Mouse (Mus musculus): ENCODE results near the gene Ipo9. TPM values are rescaled to one million over a fixed set of nuclear protein-coding genes. Genes with fewer than 3 reads are reported as not detected.
"Not testable (repeated sequence)": the region's sequence is repeated elsewhere in the genome, so short reads cannot be mapped to it uniquely, and the experiment has no call there.

Gene Ipo9
- total RNA-seq, 2 experiments from 2014 or later: 146 to 154 TPM

DNA sequence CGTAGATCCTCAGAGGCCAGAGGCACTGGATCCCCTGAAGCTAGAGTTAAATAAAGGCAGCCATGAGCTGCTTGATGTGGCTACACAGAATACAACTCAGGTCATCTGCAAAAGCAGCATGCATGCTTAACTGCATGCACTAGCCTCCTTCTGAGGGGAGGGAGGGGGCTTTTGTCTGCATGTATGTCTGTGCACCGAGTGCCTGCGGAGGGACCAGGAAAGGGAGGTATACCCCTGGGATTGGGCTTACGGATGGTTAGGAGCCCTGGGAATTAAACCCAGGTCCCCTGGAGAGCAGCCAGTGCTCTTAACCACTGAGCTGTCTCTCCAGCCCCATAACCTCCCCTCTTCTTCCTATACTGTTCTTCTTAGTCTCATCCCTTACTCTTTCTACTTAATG lies 18.2 kb downstream of the Ipo9 start:
- no peak for TF ChIP-seq CTCF (conservative IDR thresholded peaks at IDR 0.05)
- DNase-seq (ENCODE audit: low spot score in 2 of 2): no peak
- no peak overlapping the region for H3K4me3 ChIP-seq
- no peak overlapping the region for H3K27ac ChIP-seq

DNA sequence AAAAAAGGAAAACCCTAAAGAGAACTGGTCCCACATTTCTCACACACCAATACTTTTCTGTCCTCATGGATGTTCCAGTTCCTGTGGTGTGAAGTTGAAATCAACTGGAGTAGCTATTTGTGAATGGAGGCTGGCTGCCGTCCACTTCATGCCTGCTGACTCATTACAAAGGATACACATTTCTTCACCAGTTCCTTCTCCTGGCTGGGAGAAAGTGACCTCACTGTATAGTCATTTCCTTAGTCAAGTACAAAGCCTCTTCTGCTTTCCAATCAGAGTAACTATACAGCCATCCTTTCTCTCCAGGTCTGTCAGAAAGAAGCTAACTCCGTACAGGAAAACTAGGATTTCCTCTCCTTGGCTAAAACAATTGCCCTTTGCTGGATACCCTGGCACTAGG lies 19.3 kb downstream of the Ipo9 start:
- Histone ChIP-seq H3K27ac (0 out of 2 replicates have a peak overlapping the region, but pooled peaks have one; percentile 18), H3K4me3 (no peak overlapping the region)
- DNase-seq (ENCODE audit: low spot score in 2 of 2): no peak
- no peak for TF ChIP-seq CTCF (conservative IDR thresholded peaks at IDR 0.05)

DNA sequence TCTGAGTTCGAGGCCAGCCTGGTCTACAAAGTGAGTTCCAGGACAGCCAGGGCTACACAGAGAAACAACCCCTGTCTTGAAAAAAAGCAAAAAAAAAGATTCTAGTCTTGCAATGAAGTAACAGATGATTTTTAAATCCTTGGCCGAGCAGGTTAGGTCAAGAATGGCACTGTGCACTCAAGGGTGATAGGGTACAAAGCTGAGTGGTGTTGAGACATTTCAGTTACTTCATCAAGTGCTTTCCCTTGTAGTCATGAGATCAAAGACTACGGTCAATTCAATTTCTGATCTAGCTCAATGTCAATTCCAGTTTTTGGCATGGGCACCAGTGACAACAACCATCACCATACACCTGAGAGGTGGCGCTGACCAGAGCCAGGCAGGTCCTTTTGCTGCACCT lies 21.3 kb downstream of the Ipo9 start:
- H3K4me3 ChIP-seq: no peak overlapping the region
- no peak for TF ChIP-seq CTCF (conservative IDR thresholded peaks at IDR 0.05)
- no peak overlapping the region for H3K27ac ChIP-seq

DNA sequence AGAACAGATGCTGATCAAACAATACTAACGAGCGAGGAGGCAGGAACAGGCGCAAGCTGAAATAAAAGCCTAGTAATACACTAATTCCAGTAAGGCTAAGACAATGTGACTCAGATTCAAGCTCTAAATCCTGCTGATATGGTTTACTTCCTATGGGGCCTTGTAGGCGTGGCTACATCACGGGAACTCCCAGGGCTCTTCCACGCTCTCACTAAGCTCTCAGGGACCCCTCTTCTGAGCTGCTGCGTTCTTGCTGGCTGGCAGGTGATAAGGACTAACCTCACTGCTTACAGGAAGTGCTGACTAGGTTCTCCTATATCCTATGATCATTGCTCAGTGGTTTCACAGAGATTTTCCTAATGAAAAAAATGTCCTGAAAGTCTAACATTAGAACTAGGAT lies 24.9 kb downstream of the Ipo9 start:
- TF ChIP-seq CTCF (conservative IDR thresholded peaks at IDR 0.05): no peak
- Histone ChIP-seq H3K4me3 (no peak overlapping the region), H3K27ac (peak overlapping the region; percentile 72)
- no peak for DNase-seq (ENCODE audit: low spot score in 2 of 2)

More for the DNA sequence above, 21.3 kb downstream of the Ipo9 start:
- DNase-seq (ENCODE audit: low spot score in 2 of 2): no peak

DNA sequence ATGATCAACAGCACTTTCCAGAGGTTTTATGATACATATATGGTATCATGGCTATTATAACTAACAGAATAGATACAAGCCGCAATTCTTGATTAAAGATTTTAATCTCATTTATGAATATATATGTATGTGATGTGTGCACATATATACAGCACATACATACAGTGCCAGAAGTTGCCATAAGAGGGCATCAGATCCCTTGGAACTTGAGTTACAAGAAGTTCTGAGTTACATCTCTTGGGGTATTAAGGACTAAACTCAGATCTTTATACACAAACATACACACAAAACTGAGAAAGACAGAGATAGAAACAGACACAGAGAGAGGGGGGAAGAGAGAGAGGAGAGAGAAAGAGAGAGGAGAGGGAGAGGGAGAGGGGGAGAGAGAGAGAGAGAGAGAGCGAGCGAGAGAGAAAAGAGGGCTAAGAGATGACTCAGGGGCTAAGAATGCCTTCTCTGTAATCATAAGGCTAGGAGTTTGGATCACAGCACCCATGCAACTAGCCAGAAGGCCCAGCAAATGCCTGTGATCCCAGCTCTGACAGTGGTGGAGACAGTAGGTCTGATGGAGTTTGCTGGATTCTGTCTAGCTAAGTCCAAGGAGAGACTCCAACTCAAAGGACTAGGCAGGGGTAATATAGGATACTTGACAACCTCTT lies 28.7 kb downstream of the Ipo9 start:
- Histone ChIP-seq H3K27ac (no peak overlapping the region), H3K4me3 (no peak overlapping the region)
- no peak for DNase-seq (ENCODE audit: low spot score in 2 of 2)
- peak; percentile 52 for TF ChIP-seq CTCF (conservative IDR thresholded peaks at IDR 0.05)

DNA sequence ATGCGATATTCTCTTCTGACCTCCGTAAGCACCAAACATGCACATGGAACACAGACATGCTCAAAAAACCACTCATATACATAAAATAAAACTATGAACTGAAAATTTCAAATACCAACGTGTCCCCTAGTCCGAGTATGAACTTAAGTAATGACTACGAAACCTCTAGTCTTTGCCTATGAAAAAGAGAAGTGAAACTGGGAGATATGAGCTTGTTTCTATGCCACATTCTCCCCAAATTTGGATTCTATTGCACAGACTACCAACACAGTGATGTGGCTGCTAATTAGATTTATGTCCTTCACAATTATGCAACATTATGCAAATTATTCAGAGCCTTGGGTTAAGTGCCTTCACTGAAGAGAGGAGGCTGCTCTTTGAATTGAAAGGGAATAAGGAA lies 30.8 kb downstream of the Ipo9 start:
- no peak for DNase-seq (ENCODE audit: low spot score in 2 of 2)
- Histone ChIP-seq H3K27ac (no peak overlapping the region), H3K4me3 (no peak overlapping the region)
- no peak for TF ChIP-seq CTCF (conservative IDR thresholded peaks at IDR 0.05)

DNA sequence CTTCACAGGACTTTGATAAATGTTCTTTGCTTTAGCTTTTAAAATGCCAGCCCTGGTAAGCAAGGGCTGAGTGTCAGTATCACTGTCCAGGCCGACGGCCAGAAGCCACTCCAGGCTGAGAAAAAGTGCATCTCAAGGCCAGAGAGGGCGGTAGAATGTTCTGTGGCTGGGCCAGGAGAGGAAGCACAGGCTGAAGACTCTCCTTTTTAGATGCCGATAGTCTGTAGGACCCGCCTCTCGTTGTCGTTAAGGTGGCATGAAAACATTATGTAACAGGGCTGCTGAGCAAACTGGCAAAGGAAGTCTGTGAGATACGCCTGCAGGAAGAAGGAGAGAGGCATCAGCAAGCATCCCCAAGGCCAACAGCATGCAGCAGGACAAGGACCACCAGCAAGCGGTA lies 45.1 kb downstream of the Ipo9 start:
- peak overlapping the region; percentile 64 for H3K27ac ChIP-seq
- TF ChIP-seq CTCF (conservative IDR thresholded peaks at IDR 0.05): no peak
- no peak overlapping the region for H3K4me3 ChIP-seq
- DNase-seq (ENCODE audit: low spot score in 2 of 2): no peak

DNA sequence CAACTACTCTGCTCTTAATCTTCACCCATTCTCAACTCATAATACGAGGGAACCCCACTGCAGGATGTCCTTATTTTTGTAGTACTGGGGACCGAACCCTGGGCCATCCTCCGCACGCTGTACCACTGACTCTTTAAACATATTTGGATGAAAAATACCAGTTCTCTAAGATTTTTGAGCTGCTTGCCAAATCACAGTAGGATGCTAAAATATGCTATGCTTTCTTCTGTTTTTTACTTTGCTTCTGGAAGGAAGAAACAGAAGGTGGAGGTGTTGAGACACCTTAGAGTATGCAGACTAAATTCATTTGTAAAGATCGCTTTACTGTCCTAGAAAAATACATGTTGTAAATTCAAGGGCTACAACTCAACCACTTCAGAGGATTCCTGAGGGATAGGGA lies 46.1 kb downstream of the Ipo9 start:
- peak overlapping the region; percentile 32; the same call in 1 of the 2 replicates for H3K27ac ChIP-seq
- H3K4me3 ChIP-seq: no peak overlapping the region
- no peak for TF ChIP-seq CTCF (conservative IDR thresholded peaks at IDR 0.05)
- no peak for DNase-seq (ENCODE audit: low spot score in 2 of 2)

DNA sequence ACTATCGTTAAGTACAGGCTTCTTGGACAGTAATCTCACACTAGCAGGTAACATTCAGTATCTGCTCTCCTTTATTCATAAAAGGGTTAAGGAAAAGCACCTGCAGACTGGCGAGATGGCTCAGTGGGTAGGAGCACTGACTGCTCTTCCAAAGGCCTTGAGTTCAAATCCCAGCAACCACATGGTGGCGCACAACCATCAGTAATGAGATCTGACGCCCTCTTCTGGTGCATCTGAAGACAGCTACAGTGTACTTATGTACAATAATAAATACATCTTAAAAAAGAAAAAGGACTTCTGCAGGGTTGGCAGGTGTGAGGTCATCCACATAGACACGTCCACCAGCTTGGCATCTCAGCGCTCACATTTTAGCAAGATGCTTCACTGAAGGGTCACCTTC lies 48.7 kb downstream of the Ipo9 start:
- not testable (repeated sequence) for H3K4me3 ChIP-seq; DNase-seq (ENCODE audit: low spot score in 2 of 2)
- H3K27ac ChIP-seq: peak overlapping the region; percentile 89
- peak; percentile 76 for TF ChIP-seq CTCF (conservative IDR thresholded peaks at IDR 0.05)

DNA sequence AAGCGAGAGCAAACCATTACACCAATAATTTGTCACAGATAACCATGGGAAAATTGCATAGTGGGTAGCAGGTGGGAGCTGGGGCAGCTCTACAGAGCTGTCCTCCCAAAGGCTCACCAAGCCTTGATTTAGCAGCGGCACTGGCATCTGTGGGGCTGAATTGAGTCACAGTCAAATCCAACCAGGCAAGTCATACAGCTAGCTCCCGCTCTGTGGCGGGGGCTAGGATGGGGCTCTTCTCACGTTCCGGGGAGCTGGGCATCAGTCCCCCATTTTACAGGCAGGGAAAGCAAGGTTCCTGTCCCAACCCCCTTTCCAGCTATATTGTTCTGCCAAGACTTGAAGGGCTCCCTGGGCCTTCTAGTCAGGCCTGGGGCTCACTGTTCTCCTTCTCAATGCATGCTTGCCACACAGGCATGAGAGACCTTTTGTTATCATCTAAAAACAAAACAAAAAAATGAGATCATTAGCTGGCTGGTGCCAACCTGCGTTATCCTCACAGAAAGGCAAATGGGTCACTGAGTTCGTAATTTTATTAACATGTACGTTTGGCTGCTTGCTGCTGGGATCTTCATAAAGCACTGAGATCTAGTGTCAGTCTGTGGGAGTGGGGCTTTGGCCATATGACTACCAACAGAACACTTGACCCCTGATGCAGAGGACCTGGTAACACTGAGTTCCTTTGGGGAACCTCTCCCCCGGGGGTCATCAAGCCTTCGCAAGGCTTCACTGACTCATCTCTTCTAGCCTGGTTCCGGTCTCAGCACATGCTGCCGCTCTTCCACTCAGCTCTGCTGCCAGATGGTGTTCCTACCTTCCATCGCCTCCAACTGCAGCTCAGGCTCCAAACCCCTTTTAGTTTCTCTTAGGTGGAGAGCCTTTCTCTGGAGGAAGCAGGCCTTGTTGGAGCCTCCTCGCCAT lies 50.0 kb downstream of the Ipo9 start:
- TF ChIP-seq CTCF (conservative IDR thresholded peaks at IDR 0.05): no peak
- DNase-seq (ENCODE audit: low spot score in 2 of 2): peak; percentile 59 to 77
- Histone ChIP-seq H3K27ac (peak overlapping the region; percentile 89), H3K4me3 (no peak overlapping the region)

DNA sequence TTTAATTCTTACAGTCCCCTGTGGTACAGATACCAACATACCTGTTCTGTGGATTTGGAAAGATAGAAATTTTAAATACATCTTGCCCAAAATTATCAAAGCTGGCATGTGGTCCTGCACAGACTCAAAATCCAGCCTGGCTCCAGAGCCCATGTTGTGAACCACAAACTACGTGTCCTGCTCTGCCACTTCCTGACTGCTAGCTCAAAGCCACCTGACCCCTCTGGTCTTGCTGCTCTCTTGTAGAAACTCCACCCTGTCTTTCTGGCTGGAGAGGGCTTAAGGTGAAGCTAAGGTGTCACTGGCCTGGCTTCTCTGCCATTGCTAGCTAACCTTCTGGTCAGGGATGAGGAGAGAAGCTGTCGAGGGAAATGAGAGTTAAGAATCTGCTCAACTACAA lies 51.3 kb downstream of the Ipo9 start:
- Histone ChIP-seq H3K4me3 (no peak overlapping the region), H3K27ac (peak overlapping the region; percentile 89)
- no peak for DNase-seq (ENCODE audit: low spot score in 2 of 2)
- no peak for TF ChIP-seq CTCF (conservative IDR thresholded peaks at IDR 0.05)

DNA sequence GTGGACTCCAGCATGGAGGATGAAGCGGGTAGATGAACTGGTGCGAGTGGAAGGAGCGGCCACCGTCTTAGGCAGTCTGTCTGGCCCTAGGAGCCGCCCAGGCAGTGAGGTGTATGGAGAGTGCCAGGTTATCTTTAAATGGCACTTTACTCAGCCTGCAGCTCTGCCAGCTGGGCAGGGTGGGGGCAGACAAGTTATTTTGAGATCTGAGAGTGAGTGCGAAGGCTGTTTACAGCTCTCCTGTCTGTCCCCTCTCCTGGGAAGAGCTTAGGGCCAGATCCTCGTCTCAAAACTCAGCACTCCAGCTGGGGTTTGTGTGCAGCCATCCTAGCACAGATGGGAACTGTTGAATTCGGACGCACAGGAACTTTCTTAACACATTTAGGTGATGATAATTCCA lies 51.7 kb downstream of the Ipo9 start:
- TF ChIP-seq CTCF (conservative IDR thresholded peaks at IDR 0.05): no peak
- peak in 1 of 2 experiments; percentile 40 for DNase-seq (ENCODE audit: low spot score in 2 of 2)
- Histone ChIP-seq H3K27ac (peak overlapping the region; percentile 89), H3K4me3 (no peak overlapping the region)

DNA sequence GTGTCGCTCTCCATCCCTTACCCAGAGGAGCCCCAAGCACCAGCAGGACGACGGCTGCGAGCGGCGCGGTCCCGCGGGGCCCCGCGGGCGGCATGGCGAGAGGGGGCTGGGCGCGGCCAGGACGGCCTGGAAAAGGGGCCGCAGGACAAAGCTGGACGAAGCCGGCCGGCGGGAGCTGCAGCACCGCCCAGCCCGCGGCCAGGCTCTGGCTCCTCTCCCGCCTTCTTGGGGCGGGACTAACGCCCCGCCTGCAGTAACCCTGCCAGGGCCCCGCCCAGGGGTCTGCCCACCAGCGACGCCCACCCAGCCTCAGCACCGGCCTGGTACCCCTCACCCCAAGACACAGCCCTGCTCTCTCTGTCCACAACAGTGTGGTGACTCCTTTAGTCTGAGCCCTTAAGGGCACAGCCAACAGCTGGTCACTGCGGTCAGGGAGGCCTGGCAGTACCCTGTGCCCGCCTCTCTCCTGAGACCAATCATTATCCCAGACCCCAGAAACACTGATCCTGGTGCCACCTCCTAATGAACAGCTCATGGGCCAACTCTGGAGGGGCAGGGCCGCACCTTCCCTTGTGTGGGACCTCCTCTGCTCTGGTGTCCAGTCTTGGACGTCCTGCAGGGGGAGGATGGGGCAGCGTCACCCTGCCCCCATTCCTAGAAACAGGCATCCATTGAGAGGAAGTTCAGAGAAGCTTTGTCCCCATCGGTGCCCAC lies 55.3 kb downstream of the Ipo9 start, which contains the start of gene Shisa4:
Gene Shisa4 (minus strand): TSS at position 370 of the 714 bp plus-strand sequence.
- peak within 1 kb of the TSS; percentile 98 for H3K27ac ChIP-seq
- H3K4me3 ChIP-seq: peak within 1 kb of the TSS; percentile 72
- DNase-seq (ENCODE audit: low spot score in 2 of 2): peak; percentile 74 to 82
- TF ChIP-seq CTCF (conservative IDR thresholded peaks at IDR 0.05): peak; percentile 54
